Mouse (Mus musculus) testis, adult 2 months (tissue): ENCODE measurements around the gene Itpr2.

Experiments used
- CTCF ChIP-seq: fragments of 200-500 bp; IDR thresholded peaks from 2 replicates; pipeline ENCODE4 v1.5.1; 2012; ENCODE audit warnings: low read depth, mild to moderate bottlenecking, inconsistent platforms, low read length, moderate library complexity; ENCODE audit not compliant: control insufficient read depth, insufficient read depth, insufficient replicate concordance
- POLR2A ChIP-seq: fragments of 200-500 bp; IDR thresholded peaks from 2 replicates; pipeline ENCODE4 v1.6.1; 2012; ENCODE audit warnings: low read depth, mild to moderate bottlenecking, inconsistent platforms, low read length, moderate library complexity; ENCODE audit not compliant: control insufficient read depth

DNA sequence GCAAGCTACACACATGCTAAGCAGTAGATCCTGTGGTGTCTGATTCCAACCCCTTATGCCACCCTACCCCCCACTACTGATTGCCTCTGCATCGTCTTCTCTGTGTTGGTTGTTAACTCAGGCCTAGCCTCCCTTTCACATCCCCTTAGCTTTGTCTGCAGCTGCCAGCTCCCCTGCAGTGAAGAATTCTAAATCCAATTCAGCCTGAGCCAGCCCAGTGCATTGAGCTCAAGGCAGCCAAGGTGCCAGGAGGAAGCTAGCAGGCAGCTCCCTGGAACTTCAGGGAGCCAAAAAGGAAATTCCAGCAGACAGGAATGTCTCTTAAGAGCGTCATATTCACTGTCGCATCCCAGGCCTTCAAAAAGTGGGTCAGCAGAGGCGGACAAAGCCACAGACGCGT, 159.0 kb downstream of the Itpr2 start:
- no peak for TF ChIP-seq CTCF
- no peak for TF ChIP-seq POLR2A
